Mouse (Mus musculus) T-helper 1 cell (primary cell): ENCODE data around the gene Myo5a.

Experiments used
- in situ Hi-C: fragments of 300-600 bp; cut with MboI, MseI; formaldehyde crosslinking; loops from one replicate; pipeline ENCODE4 v1.15.1; 2025; ENCODE audit warnings: high pct_unique_total_duplicates

The Myo5a gene

GRCm38 (mm10) chr9:75196335-75196734 is 125.5 kb downstream of the Myo5a start:
- in situ Hi-C loops: no loop called here

GRCm38 (mm10) chr9:75197297-75197696 is 126.5 kb downstream of the Myo5a start:
- in situ Hi-C loops: no loop called here

GRCm38 (mm10) chr9:75201506-75201905 is 130.7 kb downstream of the Myo5a start:
- in situ Hi-C loops: no loop called here

GRCm38 (mm10) chr9:75202036-75202435 is 131.2 kb downstream of the Myo5a start:
- in situ Hi-C loops: no loop called here

- in situ Hi-C loops: no loop called here
These were observed 138.4 kb downstream of the Myo5a start for GRCm38 (mm10) chr9:75209246-75209645.

GRCm38 (mm10) chr9:75210269-75210668 is 139.5 kb downstream of the Myo5a start:
- in situ Hi-C loops: no loop called here

GRCm38 (mm10) chr9:75214743-75215413 is 144.1 kb downstream of the Myo5a start:
- in situ Hi-C loops: no loop called here

GRCm38 (mm10) chr9:75219942-75220341 is 149.1 kb downstream of the Myo5a start:
- in situ Hi-C loops: no loop called here

- in situ Hi-C loops: no loop called here
These were observed 150.8 kb downstream of the Myo5a start for GRCm38 (mm10) chr9:75221420-75222287.

- in situ Hi-C loops: no loop called here
These were observed 161.3 kb downstream of the Myo5a start, which contains the start of gene Myo5c for GRCm38 (mm10) chr9:75231841-75232746. Myo5c (plus strand) TSS chr9:75232020.

- in situ Hi-C loops: no loop called here
These were observed 162.0 kb downstream of the Myo5a start for GRCm38 (mm10) chr9:75232860-75233259.

- in situ Hi-C loops: no loop called here
These were observed 163.5 kb downstream of the Myo5a start for GRCm38 (mm10) chr9:75234271-75234741.

GRCm38 (mm10) chr9:75234983-75235627 is 164.3 kb downstream of the Myo5a start:
- in situ Hi-C loops: no loop called here

GRCm38 (mm10) chr9:75235696-75236095 is 164.9 kb downstream of the Myo5a start:
- in situ Hi-C loops: no loop called here

GRCm38 (mm10) chr9:75236416-75237308 is 165.8 kb downstream of the Myo5a start:
- in situ Hi-C loops: no loop called here

GRCm38 (mm10) chr9:75238179-75238578 is 167.4 kb downstream of the Myo5a start:
- in situ Hi-C loops: no loop called here

- in situ Hi-C loops: no loop called here
These were observed 172.2 kb downstream of the Myo5a start for GRCm38 (mm10) chr9:75243052-75243451.

- in situ Hi-C loops: no loop called here
These were observed 173.1 kb downstream of the Myo5a start for GRCm38 (mm10) chr9:75243730-75244406.

GRCm38 (mm10) chr9:75244527-75244926 is 173.7 kb downstream of the Myo5a start:
- in situ Hi-C loops: no loop called here
